Mouse (Mus musculus) kidney, adult 2 months (tissue): Measurements from ENCODE around the gene Olfr891. TPM values are rescaled to one million over a fixed set of nuclear protein-coding genes. Genes with fewer than 3 reads are reported as not detected.
"Not testable (repeated sequence)": the region's sequence is repeated elsewhere in the genome, so short reads cannot be mapped to it uniquely, and the experiment has no call there.

Experiments used
- DNase-seq: peaks from one replicate; pipeline ENCODE4 v3.0.0; 2021
- H3K27ac ChIP-seq: fragments of 200-500 bp; 2 replicates; pipeline ENCODE4 v1.5.1; 2012; ENCODE audit warnings: low read depth, low read length, control low read depth, inconsistent platforms; ENCODE audit not compliant: insufficient read depth
- H3K27me3 ChIP-seq: fragments of 200-500 bp; replicated peaks from 2 replicates; pipeline ENCODE4 v1.6.1; 2012; ENCODE audit warnings: mild to moderate bottlenecking, moderate library complexity, low read length, inconsistent platforms; ENCODE audit not compliant: control insufficient read depth, insufficient read depth
- H3K36me3 ChIP-seq: fragments of 200-500 bp; 2 replicates; pipeline ENCODE4 v1.6.1; 2012; ENCODE audit warnings: mild to moderate bottlenecking, moderate library complexity, low read length, inconsistent platforms; ENCODE audit not compliant: control insufficient read depth, insufficient read depth
- H3K4me1 ChIP-seq: fragments of 200-500 bp; 2 replicates; pipeline ENCODE4 v1.6.1; 2011; ENCODE audit warnings: low read length; ENCODE audit not compliant: control insufficient read depth, insufficient read depth
- H3K4me3 ChIP-seq: fragments of 200-500 bp; 2 replicates; pipeline ENCODE4 v1.5.1; 2011; ENCODE audit warnings: mild to moderate bottlenecking, low read depth, low read length, control low read depth; ENCODE audit not compliant: insufficient read depth
- CTCF ChIP-seq: fragments of 200-500 bp; conservative IDR thresholded peaks from 2 replicates; pipeline ENCODE4 v1.5.1; 2011; ENCODE audit warnings: low read depth, mild to moderate bottlenecking, control low read depth, low read length, moderate library complexity, mixed read lengths; ENCODE audit not compliant: insufficient read depth, insufficient read length
- POLR2A ChIP-seq: fragments of 200-500 bp; IDR thresholded peaks from one replicate; pipeline ENCODE4 v1.6.1; 2011; ENCODE audit warnings: low read depth, low read length, control low read depth
- WGBS: fragments of 180-500 bp; shearing (Covaris S2); methylation state at CpG from one replicate; pipeline ENCODE4 v1.1.7; 2018; 5-methylcytosine and 5-hydroxymethylcytosine counted together
- polyA plus RNA-seq: library from polyadenylated mRNA; depleted of rRNA; stranded (reverse); fragments of >200 nt; gene quantifications from 2 replicates; pipeline ENCODE4 v1.2.3, GENCODE M21; 2012; rRNA removed

The Olfr891 gene
- not detected in 2 replicates for polyA plus RNA-seq

DNA sequence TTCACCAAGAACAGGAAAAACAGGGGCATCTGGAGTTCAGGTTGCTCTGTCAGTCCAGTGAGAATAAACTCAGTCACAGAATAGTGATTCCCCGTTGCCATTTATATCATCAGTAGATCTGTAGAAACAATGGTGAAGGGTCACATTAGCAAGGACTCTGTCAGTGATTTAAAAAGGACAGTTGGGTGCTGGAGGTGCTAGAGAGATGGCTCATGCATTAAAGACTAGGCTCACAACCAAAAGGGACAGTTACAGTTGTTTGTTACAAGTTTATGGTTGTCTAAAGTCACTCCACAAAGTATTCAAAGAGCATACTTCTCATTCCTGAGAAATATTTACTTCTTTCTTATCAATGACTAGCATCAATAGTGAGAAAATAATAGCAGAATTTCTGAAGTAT, at the start of gene Olfr891:
Olfr891 (minus strand) TSS at position 101 of the 400 bp plus-strand sequence.
- Histone ChIP-seq H3K27me3 (no peaks in the 10 kb centered on the region), H3K36me3 (no peaks in the 10 kb centered on the region), H3K4me1 (no peaks in the 10 kb centered on the region), H3K27ac (no peak within 1 kb of the TSS), H3K4me3 (no peak within 1 kb of the TSS)
- DNase-seq, result no peak
- WGBS, result 70% methylated on average over 1 of the region's 1 CpGs
- TF ChIP-seq POLR2A (no peak), CTCF (no peak)

DNA sequence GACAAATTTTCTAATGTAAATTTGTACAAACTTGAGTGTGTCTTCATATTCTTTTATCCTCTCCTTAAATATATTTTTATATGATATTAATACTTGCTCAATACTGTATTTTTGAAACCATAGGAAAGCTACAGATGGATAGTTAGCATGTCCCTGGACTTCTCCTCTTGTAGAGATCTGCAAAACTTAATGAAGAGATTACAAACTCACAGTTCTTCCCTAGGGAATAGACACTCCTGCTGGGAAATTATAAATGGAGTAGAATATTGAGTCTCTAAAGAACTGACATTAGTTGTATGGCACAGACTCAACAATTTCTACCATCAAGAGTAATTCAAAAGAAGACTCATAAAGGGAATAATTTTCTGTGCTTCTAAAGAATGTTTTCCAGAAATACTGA, 37.1 kb upstream of the Olfr891 start, which contains the start of gene Olfr894:
Olfr894 (plus strand) TSS at position 301 of the 400 bp plus-strand sequence.
- no peaks in the 10 kb centered on the region for H3K27me3 ChIP-seq
- TF ChIP-seq POLR2A (no peak), CTCF (no peak)
- DNase-seq, result no peak
- H3K4me3 ChIP-seq, result no peak within 1 kb of the TSS
- no peaks in the 10 kb centered on the region for H3K36me3 ChIP-seq
- no peak within 1 kb of the TSS for H3K27ac ChIP-seq
- no peaks in the 10 kb centered on the region for H3K4me1 ChIP-seq

GRCm38 (mm10) chr9:38208065-38208464, 27.4 kb upstream of the Olfr891 start, which contains the start of gene Olfr893:
Gene Olfr893, plus strand, starts transcription at chr9:38208365.
- no peak for TF ChIP-seq POLR2A
- TF ChIP-seq CTCF, result no peak
- no peak within 1 kb of the TSS for H3K27ac ChIP-seq
- H3K4me3 ChIP-seq, result no peak within 1 kb of the TSS
- no peaks in the 10 kb centered on the region for H3K4me1 ChIP-seq
- WGBS, result 78% methylated on average over 3 of the region's 3 CpGs
- H3K27me3 ChIP-seq, result no peaks in the 10 kb centered on the region
- DNase-seq, result no peak
- no peaks in the 10 kb centered on the region for H3K36me3 ChIP-seq

GRCm38 (mm10) chr9:38168341-38168740, 12.3 kb downstream of the Olfr891 start:
- WGBS, result 46% methylated on average over 2 of the region's 2 CpGs
- H3K27me3 ChIP-seq, DNase-seq, H3K27ac ChIP-seq, H3K4me1 ChIP-seq, H3K36me3 ChIP-seq, H3K4me3 ChIP-seq: not testable (repeated sequence)

DNA sequence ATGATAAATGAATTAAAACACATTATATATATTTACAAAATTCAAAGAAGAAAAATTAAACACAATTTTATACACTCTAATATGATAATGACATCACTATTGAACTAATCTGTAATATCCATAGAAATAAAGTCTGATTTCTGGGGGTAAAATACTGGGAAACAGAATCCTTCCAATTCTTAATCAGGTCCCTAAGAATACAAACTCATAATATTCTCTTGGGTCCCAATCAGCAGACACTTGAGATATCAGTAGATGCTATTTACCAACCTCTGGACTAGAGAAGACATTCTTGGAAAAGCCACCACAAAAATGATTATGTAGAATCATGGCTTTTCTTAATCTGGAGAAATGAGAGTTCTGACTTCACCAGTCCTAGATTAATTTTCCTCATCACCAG, 38.4 kb downstream of the Olfr891 start, which contains the start of gene Olfr890:
Olfr890 (plus strand) TSS at position 301 of the 400 bp plus-strand sequence.
- Histone ChIP-seq H3K4me3 (no peak within 1 kb of the TSS), H3K4me1 (no peaks in the 10 kb centered on the region), H3K36me3 (no peaks in the 10 kb centered on the region), H3K27ac (no peak within 1 kb of the TSS), H3K27me3 (no peaks in the 10 kb centered on the region)
- DNase-seq, result no peak
- TF ChIP-seq POLR2A (no peak), CTCF (no peak)

Other genes with a start within 250 kb of the Olfr891 start
- gene Olfr881, start 189.0 kb downstream of the Olfr891 start, polyA plus RNA-seq, result not detected in 2 replicates
- gene Olfr883, start 155.0 kb downstream of the Olfr891 start, polyA plus RNA-seq, result not detected in 2 replicates
- gene Olfr884, start 134.3 kb downstream of the Olfr891 start, polyA plus RNA-seq, result not detected in 2 replicates
- gene Olfr885, start 119.5 kb downstream of the Olfr891 start, polyA plus RNA-seq, result not detected in 2 replicates
- not detected in 2 replicates for gene Olfr887, start 96.7 kb downstream of the Olfr891 start, polyA plus RNA-seq
- gene Olfr888, start 72.7 kb downstream of the Olfr891 start, polyA plus RNA-seq, result not detected in 2 replicates
- not detected in 2 replicates for gene Olfr889, start 65.6 kb downstream of the Olfr891 start, polyA plus RNA-seq
- gene Olfr890, start 38.3 kb downstream of the Olfr891 start, polyA plus RNA-seq, result not detected in 2 replicates
- gene Olfr893, start 27.5 kb upstream of the Olfr891 start, polyA plus RNA-seq, result not detected in 2 replicates
- gene Olfr894, start 37.2 kb upstream of the Olfr891 start, polyA plus RNA-seq, result not detected in 2 replicates
- gene Olfr143, start 72.0 kb upstream of the Olfr891 start, polyA plus RNA-seq, result not detected in 2 replicates
- gene Olfr895, start 87.0 kb upstream of the Olfr891 start, polyA plus RNA-seq, result not detected in 2 replicates
- not detected in 2 replicates for gene Olfr896-ps1, start 110.3 kb upstream of the Olfr891 start, polyA plus RNA-seq
- gene Olfr25, start 148.2 kb upstream of the Olfr891 start, polyA plus RNA-seq, result not detected in 2 replicates
- not detected in 2 replicates for gene Olfr898, start 167.6 kb upstream of the Olfr891 start, polyA plus RNA-seq
- not detected in 2 replicates for gene Olfr250, start 186.1 kb upstream of the Olfr891 start, polyA plus RNA-seq
- gene Olfr251, start 196.3 kb upstream of the Olfr891 start, polyA plus RNA-seq, result not detected in 2 replicates
- not detected in 2 replicates for gene Olfr147, start 220.9 kb upstream of the Olfr891 start, polyA plus RNA-seq
- not detected in 2 replicates for gene Olfr901, start 248.6 kb upstream of the Olfr891 start, polyA plus RNA-seq